Comparison of ENCODE assay signal across 11 mouse cellular contexts in genomic region chr7:78803841-78804240, GRCm38 (mm10). TPM values are rescaled to one million over a fixed set of nuclear protein-coding genes. Genes with fewer than 3 reads are reported as not detected.
DNase-seq lines count a peak whose midpoint lies in the region; ATAC-seq and TF ChIP-seq lines count a peak whose summit lies in the region.
"Had no signal": no experiment of that assay in that cellular context is flagged by ENCODE, and none has a peak within 500 bp of the region (broad histone marks: within the 10 kb centered on the region; RNA-seq: fewer than 3 reads in every experiment).

No protein-coding gene starts in this region.

- no peaks in the 10 kb centered on the region for H3K36me3 ChIP-seq in liver, embryonic 14.5 days (replicated peaks; ENCODE audit: control insufficient read depth, insufficient read depth, low read depth)
- H3K36me3 ChIP-seq: forebrain, embryonic 10.5 days; limb, embryonic 12.5 days had no signal

- peak; percentile 64 for DNase-seq in adrenal gland, postnatal 14 days
- DNase-seq in adrenal gland, postnatal 25 days = no peak
- DNase-seq in testis, postnatal 10 days (ENCODE audit: low spot score) = peak; percentile 66
- DNase-seq in testis, postnatal 14 days (ENCODE audit: low spot score) = no peak
- peak in 1 of 3 experiments; percentile 27 for DNase-seq in liver, embryonic 14.5 days (ENCODE audit: low read depth in 3 of 3, low spot score in 3 of 3)
- DNase-seq in thymus, postnatal 36 days = peak; percentile 14 to 42
- DNase-seq in right cerebral cortex, adult 18-20 months = no peak
- DNase-seq in layer of hippocampus, adult 9-10 months (ENCODE audit: low spot score) = no peak
- DNase-seq: cerebellum, postnatal 36 days had no signal

- ATAC-seq in liver, embryonic 14.5 days (ENCODE audit: insufficient read depth) = no peak

- H3K4me3 ChIP-seq in liver, embryonic 14.5 days (ENCODE audit: insufficient read depth in 1 of 2, low read depth in 2 of 2, low read length in 2 of 2) = no peak overlapping the region
- H3K4me3 ChIP-seq: forebrain, embryonic 10.5 days; limb, embryonic 12.5 days had no signal

- no peak for TF ChIP-seq EP300 in liver, embryonic 14.5 days (IDR thresholded peaks at IDR 0.05; ENCODE audit: low read depth)

- H3K4me2 ChIP-seq in liver, embryonic 14.5 days (ENCODE audit: low read depth) = no peak overlapping the region
- H3K4me2 ChIP-seq: limb, embryonic 12.5 days had no signal

- peaks cover 17 to 34% of the 10 kb centered on the region in 2 experiments for H3K4me1 ChIP-seq in liver, embryonic 14.5 days (replicated peaks; ENCODE audit: control insufficient read depth in 2 of 2, insufficient read depth in 2 of 2, low read length in 1 of 2)
- H3K4me1 ChIP-seq: limb, embryonic 12.5 days had no signal

- H3K9me3 ChIP-seq in liver, embryonic 14.5 days (ENCODE audit: control insufficient read depth, low read length) = no peaks in the 10 kb centered on the region
- H3K9me3 ChIP-seq: forebrain, embryonic 10.5 days; limb, embryonic 12.5 days had no signal

- H3K9ac ChIP-seq in liver, embryonic 14.5 days (replicated peaks) = no peak overlapping the region
- H3K9ac ChIP-seq: limb, embryonic 12.5 days had no signal

- 67% methylated on average over 3 of the region's 3 CpGs for WGBS in liver, embryonic 14.5 days (ENCODE audit: insufficient replicate concordance)

- H3K27ac ChIP-seq in liver, embryonic 14.5 days = no peak overlapping the region
- H3K27ac ChIP-seq: forebrain, embryonic 10.5 days; limb, embryonic 12.5 days had no signal

- peak; percentile 50 for TF ChIP-seq CTCF in liver, embryonic 14.5 days (IDR thresholded peaks at IDR 0.05; ENCODE audit: low read depth)

- H3K27me3 ChIP-seq in liver, embryonic 14.5 days (ENCODE audit: control insufficient read depth, insufficient read depth, low read length) = no peaks in the 10 kb centered on the region
- H3K27me3 ChIP-seq: limb, embryonic 12.5 days had no signal

RNA-seq across cellular contexts. Expression of gene Mrpl46, which starts 20.5 kb away (rescaled TPM):
- 40.3 and 47.7 TPM in 2 replicates for total RNA-seq in adrenal gland, postnatal 14 days (2021)
- total RNA-seq in adrenal gland, postnatal 25 days (2021) = 29.7 and 40.8 TPM in 2 replicates
- 16.3 and 22.4 TPM in 2 replicates for polyA plus RNA-seq in liver, embryonic 14.5 days (2012; rRNA removed)
- polyA plus RNA-seq in liver, embryonic 14.5 days (2014; fragmentation: Nextera tagmentation; extraction: Ambion mirVana) = 52.9 and 55.1 TPM in 2 replicates

RNA-seq across cellular contexts. Expression of gene Mrps11, which starts 20.9 kb away (rescaled TPM):
- 85.6 and 91.2 TPM in 2 replicates for total RNA-seq in adrenal gland, postnatal 14 days (2021)
- 109 and 114 TPM in 2 replicates for total RNA-seq in adrenal gland, postnatal 25 days (2021)
- polyA plus RNA-seq in liver, embryonic 14.5 days (2012; rRNA removed) = 41.3 and 45.2 TPM in 2 replicates
- 40.8 and 46.3 TPM in 2 replicates for polyA plus RNA-seq in liver, embryonic 14.5 days (2014; fragmentation: Nextera tagmentation; extraction: Ambion mirVana)

RNA-seq across cellular contexts. Expression of gene Det1, which starts 43.2 kb away (rescaled TPM):
- total RNA-seq in adrenal gland, postnatal 14 days (2021) = 11.4 and 14.5 TPM in 2 replicates
- total RNA-seq in adrenal gland, postnatal 25 days (2021) = 17.1 and 17.8 TPM in 2 replicates
- polyA plus RNA-seq in liver, embryonic 14.5 days (2012; rRNA removed) = 6.3 and 7.0 TPM in 2 replicates
- polyA plus RNA-seq in liver, embryonic 14.5 days (2014; fragmentation: Nextera tagmentation; extraction: Ambion mirVana) = 6.9 and 7.6 TPM in 2 replicates

Comparison
In these comparisons a context has a peak if more than half of its experiments do, and no peak if none do; other contexts are left out.
1. DNase-seq: peak in adrenal gland, postnatal 14 days (single experiment), testis, postnatal 10 days (single experiment) and thymus, postnatal 36 days (2 of 2); none in adrenal gland, postnatal 25 days (single experiment), testis, postnatal 14 days (single experiment), right cerebral cortex, adult 18-20 months (single experiment) and layer of hippocampus, adult 9-10 months (single experiment).